Mouse (Mus musculus): ENCODE data around the gene Gm42674.

Gene Gm42674

GRCm38 (mm10) chr3:90623435-90624071, 21.8 kb downstream of the Gm42674 start:
- DNase-seq (ENCODE audit: low spot score) = peak; percentile 93

GRCm38 (mm10) chr3:90625496-90625895, 23.8 kb downstream of the Gm42674 start:
- DNase-seq (ENCODE audit: low spot score) = no peak

GRCm38 (mm10) chr3:90626266-90627021, 24.7 kb downstream of the Gm42674 start:
- DNase-seq (ENCODE audit: low spot score) = no peak

GRCm38 (mm10) chr3:90627366-90627765, 25.7 kb downstream of the Gm42674 start:
- DNase-seq (ENCODE audit: low spot score) = no peak

- peak; percentile 74 for DNase-seq (ENCODE audit: low spot score)
Observed at GRCm38 (mm10) chr3:90627807-90628206, 26.1 kb downstream of the Gm42674 start.

- no peak for DNase-seq (ENCODE audit: low spot score)
Observed at GRCm38 (mm10) chr3:90629298-90629697, 27.6 kb downstream of the Gm42674 start.

GRCm38 (mm10) chr3:90631984-90632383, 30.3 kb downstream of the Gm42674 start:
- no peak for DNase-seq (ENCODE audit: low spot score)

GRCm38 (mm10) chr3:90638511-90639275, 37.0 kb downstream of the Gm42674 start:
- no peak for DNase-seq (ENCODE audit: low spot score)

GRCm38 (mm10) chr3:90639511-90640154, 37.9 kb downstream of the Gm42674 start:
- no peak for DNase-seq (ENCODE audit: low spot score)

- DNase-seq (ENCODE audit: low spot score) = no peak
Observed at GRCm38 (mm10) chr3:90640981-90641380, 39.3 kb downstream of the Gm42674 start.

GRCm38 (mm10) chr3:90644220-90644619, 42.5 kb downstream of the Gm42674 start:
- DNase-seq (ENCODE audit: low spot score) = no peak

GRCm38 (mm10) chr3:90647291-90647690, 45.6 kb downstream of the Gm42674 start:
- DNase-seq (ENCODE audit: low spot score) = no peak

GRCm38 (mm10) chr3:90648981-90649380, 47.3 kb downstream of the Gm42674 start:
- DNase-seq (ENCODE audit: low spot score) = no peak

- no peak for DNase-seq (ENCODE audit: low spot score)
Observed at GRCm38 (mm10) chr3:90649832-90650231, 48.1 kb downstream of the Gm42674 start.

GRCm38 (mm10) chr3:90652878-90653508, 51.3 kb downstream of the Gm42674 start:
- peak; percentile 93 for DNase-seq (ENCODE audit: low spot score)

GRCm38 (mm10) chr3:90653717-90654116, 52.0 kb downstream of the Gm42674 start, which contains the start of gene S100a7a:
TSS of gene S100a7a (plus strand) at chr3:90654017.
- no peak for DNase-seq (ENCODE audit: low spot score)
